Mouse (Mus musculus) T-helper 2 cell (primary cell): ENCODE results near the gene Tspyl3.

Experiments used
- in situ Hi-C: fragments of 300-600 bp; cut with MboI, MseI; formaldehyde crosslinking; loops from one replicate; pipeline ENCODE4 v1.15.1; 2025; ENCODE audit warnings: high pct_unique_total_duplicates

Tspyl3 gene

DNA sequence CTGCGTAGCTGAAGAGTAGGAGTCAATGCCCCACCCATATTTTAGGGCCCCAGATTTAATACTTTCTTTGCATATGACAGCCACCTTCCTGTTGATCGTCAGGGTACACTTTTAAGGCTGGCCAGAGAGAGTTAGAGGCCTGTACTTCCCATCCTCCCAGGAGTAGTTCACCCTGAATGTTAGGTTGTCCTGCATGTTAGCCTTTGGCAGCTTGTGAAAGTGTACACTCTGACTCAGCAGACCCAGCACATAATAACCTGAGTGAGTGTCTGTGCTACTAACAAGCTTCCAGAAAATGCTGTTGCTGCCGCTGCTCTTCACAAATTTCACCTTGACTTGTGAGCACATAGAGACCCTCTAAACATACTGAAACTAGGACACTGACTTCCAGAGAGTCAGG, 48.1 kb downstream of the Tspyl3 start:
- in situ Hi-C loops = no loop called here

- in situ Hi-C loops = no loop called here
Measured at GRCm38 (mm10) chr2:153175995-153176570, 49.2 kb downstream of the Tspyl3 start.
